Mouse (Mus musculus) ES-Bruce4 (cell line): ENCODE data around the gene Vezf1. TPM values are rescaled to one million over a fixed set of nuclear protein-coding genes. Genes with fewer than 3 reads are reported as not detected.

Experiments
- H3K27ac ChIP-seq: 2 replicates; pipeline ENCODE4 v1.5.1; 2012; ENCODE audit warnings: low read length, inconsistent platforms; ENCODE audit not compliant: insufficient read depth
- H3K27me3 ChIP-seq: 2 replicates; pipeline ENCODE4 v1.6.1; 2012; ENCODE audit warnings: mild to moderate bottlenecking, low read length, inconsistent platforms; ENCODE audit not compliant: control insufficient read depth, poor library complexity, insufficient read depth, severe bottlenecking
- H3K36me3 ChIP-seq: 2 replicates; pipeline ENCODE4 v1.6.1; 2012; ENCODE audit warnings: inconsistent platforms, mild to moderate bottlenecking, low read length, moderate library complexity; ENCODE audit not compliant: control insufficient read depth, poor library complexity, insufficient read depth, severe bottlenecking
- H3K4me1 ChIP-seq: one replicate; pipeline ENCODE4 v1.8.1; 2011; ENCODE audit warnings: low read length; ENCODE audit not compliant: control insufficient read depth, insufficient read depth
- H3K4me3 ChIP-seq: 2 replicates; pipeline ENCODE4 v1.5.1; 2011; ENCODE audit warnings: low read depth, mild to moderate bottlenecking, low read length
- H3K9ac ChIP-seq: 2 replicates; pipeline ENCODE4 v1.6.1; 2012; ENCODE audit warnings: low read depth, mild to moderate bottlenecking, inconsistent platforms; ENCODE audit not compliant: poor library complexity, severe bottlenecking
- H3K9me3 ChIP-seq: replicated peaks from 2 replicates; pipeline ENCODE4 v1.6.1; 2012; ENCODE audit warnings: mild to moderate bottlenecking, low read length, inconsistent platforms; ENCODE audit not compliant: control insufficient read depth, poor library complexity, insufficient read depth, severe bottlenecking
- CTCF ChIP-seq: IDR thresholded peaks from one replicate; pipeline ENCODE4 v1.8.1; 2011; ENCODE audit warnings: low read depth, low read length
- EP300 ChIP-seq: IDR thresholded peaks from 2 replicates; pipeline ENCODE4 v1.6.1; 2011; ENCODE audit warnings: low read depth, low read length; ENCODE audit not compliant: insufficient read depth
- POLR2A ChIP-seq: IDR thresholded peaks from one replicate; pipeline ENCODE4 v1.8.1; 2011; ENCODE audit warnings: low read length; ENCODE audit not compliant: insufficient read depth
- polyA plus RNA-seq: library from polyadenylated mRNA; stranded (reverse); fragments of >200 nt; gene quantifications from 2 replicates; pipeline ENCODE4 v1.2.4, GENCODE M21; 2011; ENCODE audit warnings: low read depth; ENCODE audit not compliant: missing spikeins, insufficient read depth, insufficient read length

The Vezf1 gene
- polyA plus RNA-seq, 1 experiment = 44.8 TPM

GRCm38 (mm10) chr11:88049732-88050131 lies 18.3 kb upstream of the Vezf1 start:
- Histone ChIP-seq H3K4me1 (no peaks in the 10 kb centered on the region), H3K36me3 (peaks cover 35% of the 10 kb centered on the region), H3K27ac (no peak overlapping the region), H3K9ac (peak overlapping the region; percentile 98), H3K27me3 (no peaks in the 10 kb centered on the region), H3K4me3 (peak overlapping the region; percentile 50; the same call in 1 of the 2 replicates), H3K9me3 (no peaks in the 10 kb centered on the region)
- TF ChIP-seq EP300 = no peak
- TF ChIP-seq POLR2A = no peak
- no peak for TF ChIP-seq CTCF

GRCm38 (mm10) chr11:88052638-88053037 lies 15.4 kb upstream of the Vezf1 start:
- Histone ChIP-seq H3K36me3 (peaks cover 35% of the 10 kb centered on the region), H3K9ac (no peak overlapping the region), H3K9me3 (no peaks in the 10 kb centered on the region), H3K4me1 (no peaks in the 10 kb centered on the region), H3K27ac (no peak overlapping the region), H3K4me3 (no peak overlapping the region), H3K27me3 (no peaks in the 10 kb centered on the region)
- TF ChIP-seq POLR2A (no peak), EP300 (no peak), CTCF (no peak)

GRCm38 (mm10) chr11:88053821-88054220 lies 14.3 kb upstream of the Vezf1 start:
- Histone ChIP-seq H3K36me3 (peaks cover 30% of the 10 kb centered on the region), H3K27ac (no peak overlapping the region), H3K4me3 (no peak overlapping the region), H3K27me3 (no peaks in the 10 kb centered on the region), H3K9ac (no peak overlapping the region), H3K9me3 (no peaks in the 10 kb centered on the region), H3K4me1 (no peaks in the 10 kb centered on the region)
- TF ChIP-seq POLR2A = no peak
- TF ChIP-seq CTCF = no peak
- no peak for TF ChIP-seq EP300

- H3K27ac ChIP-seq = no peak overlapping the region
- TF ChIP-seq CTCF (peak; percentile 8), POLR2A (no peak)
- peaks cover 23% of the 10 kb centered on the region for H3K36me3 ChIP-seq
- no peak overlapping the region for H3K4me3 ChIP-seq
- no peaks in the 10 kb centered on the region for H3K9me3 ChIP-seq
- H3K4me1 ChIP-seq = no peaks in the 10 kb centered on the region
- no peak overlapping the region for H3K9ac ChIP-seq
- H3K27me3 ChIP-seq = no peaks in the 10 kb centered on the region
Observed at GRCm38 (mm10) chr11:88054589-88054988, 13.5 kb upstream of the Vezf1 start.

- H3K36me3 ChIP-seq = peaks cover 11% of the 10 kb centered on the region
- H3K27ac ChIP-seq = no peak overlapping the region
- no peaks in the 10 kb centered on the region for H3K27me3 ChIP-seq
- H3K4me1 ChIP-seq = no peaks in the 10 kb centered on the region
- H3K9ac ChIP-seq = no peak overlapping the region
- no peaks in the 10 kb centered on the region for H3K9me3 ChIP-seq
- no peak overlapping the region for H3K4me3 ChIP-seq
- TF ChIP-seq POLR2A (no peak), EP300 (no peak), CTCF (no peak)
Observed at GRCm38 (mm10) chr11:88055777-88056176, 12.3 kb upstream of the Vezf1 start.

- no peaks in the 10 kb centered on the region for H3K9me3 ChIP-seq
- no peaks in the 10 kb centered on the region; the same call in none of the 2 replicates for H3K36me3 ChIP-seq
- H3K27ac ChIP-seq = no peak overlapping the region
- no peak overlapping the region for H3K4me3 ChIP-seq
- no peaks in the 10 kb centered on the region for H3K4me1 ChIP-seq
- H3K9ac ChIP-seq = no peak overlapping the region
- no peaks in the 10 kb centered on the region for H3K27me3 ChIP-seq
- TF ChIP-seq POLR2A (no peak), CTCF (no peak), EP300 (no peak)
Observed at GRCm38 (mm10) chr11:88057788-88058187, 10.3 kb upstream of the Vezf1 start.

- TF ChIP-seq EP300 (no peak), CTCF (peak; percentile 37)
- Histone ChIP-seq H3K27me3 (no peaks in the 10 kb centered on the region), H3K4me1 (no peaks in the 10 kb centered on the region), H3K9me3 (no peaks in the 10 kb centered on the region), H3K36me3 (no peaks in the 10 kb centered on the region), H3K27ac (no peak overlapping the region), H3K9ac (no peak overlapping the region), H3K4me3 (no peak overlapping the region)
Observed at GRCm38 (mm10) chr11:88059141-88059540, 8.9 kb upstream of the Vezf1 start.
